Mouse (Mus musculus) liver, adult (tissue): ENCODE measurements around the gene Tnfsfm13.

Experiments
- GATA4 ChIP-seq: IDR thresholded peaks from 2 replicates; pipeline ENCODE4 v1.6.1; 2014; ENCODE audit warnings: mild to moderate bottlenecking, low read length; ENCODE audit not compliant: insufficient replicate concordance

The Tnfsfm13 gene

GRCm38 (mm10) chr11:69709554-69710446 is 13.9 kb upstream of the Tnfsfm13 start:
- TF ChIP-seq GATA4, result no peak

GRCm38 (mm10) chr11:69708614-69709265 is 12.8 kb upstream of the Tnfsfm13 start:
- no peak for TF ChIP-seq GATA4

GRCm38 (mm10) chr11:69707873-69708381 is 12.0 kb upstream of the Tnfsfm13 start:
- no peak for TF ChIP-seq GATA4

GRCm38 (mm10) chr11:69707480-69707847 is 11.6 kb upstream of the Tnfsfm13 start:
- TF ChIP-seq GATA4, result no peak

GRCm38 (mm10) chr11:69706775-69707479 is 11.0 kb upstream of the Tnfsfm13 start:
- no peak for TF ChIP-seq GATA4

GRCm38 (mm10) chr11:69704613-69705010 is 8.7 kb upstream of the Tnfsfm13 start:
- no peak for TF ChIP-seq GATA4

GRCm38 (mm10) chr11:69703814-69704612 is 8.1 kb upstream of the Tnfsfm13 start:
- TF ChIP-seq GATA4, result no peak

- TF ChIP-seq GATA4, result no peak
These were observed 3.7 kb upstream of the Tnfsfm13 start for GRCm38 (mm10) chr11:69699595-69699994.

GRCm38 (mm10) chr11:69698574-69698973 is 2.7 kb upstream of the Tnfsfm13 start:
- TF ChIP-seq GATA4, result no peak

GRCm38 (mm10) chr11:69697396-69697795 is 1.5 kb upstream of the Tnfsfm13 start:
- TF ChIP-seq GATA4, result no peak

GRCm38 (mm10) chr11:69695046-69695360 is 895 bp downstream of the Tnfsfm13 start:
- TF ChIP-seq GATA4, result no peak

- no peak for TF ChIP-seq GATA4
These were observed 2.4 kb downstream of the Tnfsfm13 start for GRCm38 (mm10) chr11:69693421-69693965.

GRCm38 (mm10) chr11:69692863-69693262 is 3.0 kb downstream of the Tnfsfm13 start:
- no peak for TF ChIP-seq GATA4

GRCm38 (mm10) chr11:69692196-69692811 is 3.6 kb downstream of the Tnfsfm13 start:
- TF ChIP-seq GATA4, result no peak
